Mouse (Mus musculus) cerebellum, adult (tissue): Measurements from ENCODE around the gene Ppp2r5a.

Source experiments
- ATAC-seq: cut with Nextera tagmentation; 2 replicates; pipeline ENCODE4 v1.9.2; 2017; ENCODE audit warnings: mild to moderate bottlenecking, moderate library complexity, mixed read lengths; ENCODE audit not compliant: insufficient number of reproducible peaks, low FRiP score, low TSS enrichment

Gene Ppp2r5a

DNA sequence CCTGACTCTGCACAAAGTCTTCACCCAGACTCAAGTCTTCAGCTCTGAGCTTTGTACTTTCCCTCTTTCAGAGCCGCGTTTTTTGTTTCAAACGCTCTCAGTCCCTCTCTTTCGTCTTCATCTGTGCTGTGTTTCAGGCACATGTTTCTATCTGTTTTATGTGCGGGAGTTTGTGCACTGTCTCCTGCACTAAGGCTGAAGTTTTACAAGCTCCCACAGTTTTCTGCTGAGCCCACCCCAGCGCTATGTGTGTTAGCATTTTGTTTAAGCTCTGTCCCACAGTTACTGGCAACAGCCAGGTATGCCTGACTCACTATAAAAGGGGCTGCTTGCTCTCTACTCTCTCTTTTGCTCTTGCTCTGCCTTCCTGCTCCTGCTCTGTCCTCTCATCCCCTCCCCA lies 16.3 kb upstream of the Ppp2r5a start:
- ATAC-seq = no peak

DNA sequence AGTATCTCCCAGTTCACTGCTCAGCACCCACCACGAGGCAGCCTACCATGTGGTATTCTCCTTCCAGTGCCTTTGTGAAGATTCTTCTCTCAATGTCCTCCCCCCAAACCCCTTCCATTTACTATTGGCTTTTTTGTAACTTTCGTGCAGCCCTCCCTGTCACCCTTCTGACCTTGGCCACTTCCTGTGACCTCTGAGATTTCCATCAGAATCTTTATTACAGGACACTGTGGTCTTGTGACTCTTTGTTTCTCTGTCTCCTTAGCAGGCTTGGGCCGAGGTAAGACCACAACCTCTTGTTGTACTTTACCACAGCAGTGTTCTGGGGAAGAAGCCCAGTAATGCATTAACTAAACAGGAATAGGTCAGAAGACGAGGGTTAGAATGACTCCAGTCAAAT lies 15.9 kb upstream of the Ppp2r5a start:
- ATAC-seq = no peak

GRCm38 (mm10) chr1:191417111-191417510 lies 14.0 kb upstream of the Ppp2r5a start:
- no peak for ATAC-seq

DNA sequence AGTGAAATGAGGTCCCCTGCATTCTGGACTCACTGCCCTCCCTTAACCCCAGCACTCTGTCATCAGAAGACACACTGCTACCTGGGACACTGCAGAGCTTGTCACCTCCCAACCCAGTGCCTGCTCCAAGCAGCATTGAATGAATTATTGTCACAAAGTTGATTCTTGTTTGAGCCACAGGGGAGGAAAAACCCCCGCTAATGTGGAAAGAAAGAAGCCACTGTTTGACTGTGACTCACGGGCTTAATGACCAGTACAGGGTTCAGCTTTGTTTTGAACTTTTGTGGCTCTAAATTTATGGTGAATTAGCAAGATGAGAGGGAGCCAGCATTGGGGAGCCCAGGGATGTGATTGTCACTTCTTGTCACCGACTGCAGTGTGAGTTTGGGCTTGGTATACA lies 13.5 kb upstream of the Ppp2r5a start:
- ATAC-seq = no peak

DNA sequence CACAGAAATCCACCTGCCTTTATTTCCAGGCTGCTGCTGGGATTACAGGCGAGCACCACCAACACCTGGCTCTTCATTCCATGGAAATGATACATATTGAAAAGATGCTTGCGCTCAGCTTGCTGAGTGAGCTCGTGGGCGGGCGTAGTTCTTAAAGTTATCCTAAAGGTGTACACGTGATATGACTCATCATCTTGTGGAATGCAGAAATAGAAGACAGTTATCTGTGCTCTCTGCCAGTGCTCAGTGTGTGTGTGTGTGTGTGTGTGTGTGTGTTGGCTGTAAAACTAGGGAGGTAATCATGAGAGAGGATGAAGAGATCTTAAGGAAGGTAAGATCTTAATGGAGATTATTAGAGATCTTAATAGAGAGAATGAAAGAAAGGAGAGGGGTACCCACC lies 11.4 kb upstream of the Ppp2r5a start:
- ATAC-seq = no peak

DNA sequence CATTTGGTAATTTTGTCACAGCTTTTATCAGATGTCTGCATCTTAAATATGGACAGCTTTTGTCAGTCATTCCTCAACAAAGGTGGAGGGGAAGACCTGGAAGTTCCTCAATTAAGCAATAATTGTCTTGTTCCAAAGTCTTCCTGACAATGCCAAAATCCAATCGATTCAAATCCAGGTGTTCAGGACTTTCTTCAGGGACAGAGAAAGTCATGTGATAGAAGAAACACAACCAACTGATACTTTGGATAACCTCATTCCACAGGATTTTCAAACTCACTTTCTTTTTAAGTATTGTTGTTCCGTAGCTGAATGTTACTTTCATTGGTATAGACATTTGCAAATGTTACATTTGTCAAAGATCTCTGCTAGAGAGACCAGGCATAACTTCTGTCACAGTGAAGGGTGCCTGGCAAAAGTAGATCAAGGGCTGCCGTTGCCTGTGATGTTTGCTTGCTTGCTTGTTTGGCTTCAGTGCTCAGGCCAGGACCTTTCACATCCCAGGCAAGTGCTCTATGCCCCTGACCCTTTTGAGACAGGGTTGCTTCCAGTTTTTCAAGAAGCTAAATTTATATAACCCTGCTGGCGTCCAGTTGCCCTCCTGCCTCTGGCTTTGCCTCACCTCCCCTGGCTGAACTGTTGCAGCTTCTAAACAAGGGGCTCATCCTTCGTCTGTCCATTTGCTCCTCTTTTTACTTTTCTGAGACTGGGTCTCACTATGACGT lies 10.8 kb upstream of the Ppp2r5a start:
- ATAC-seq = no peak

DNA sequence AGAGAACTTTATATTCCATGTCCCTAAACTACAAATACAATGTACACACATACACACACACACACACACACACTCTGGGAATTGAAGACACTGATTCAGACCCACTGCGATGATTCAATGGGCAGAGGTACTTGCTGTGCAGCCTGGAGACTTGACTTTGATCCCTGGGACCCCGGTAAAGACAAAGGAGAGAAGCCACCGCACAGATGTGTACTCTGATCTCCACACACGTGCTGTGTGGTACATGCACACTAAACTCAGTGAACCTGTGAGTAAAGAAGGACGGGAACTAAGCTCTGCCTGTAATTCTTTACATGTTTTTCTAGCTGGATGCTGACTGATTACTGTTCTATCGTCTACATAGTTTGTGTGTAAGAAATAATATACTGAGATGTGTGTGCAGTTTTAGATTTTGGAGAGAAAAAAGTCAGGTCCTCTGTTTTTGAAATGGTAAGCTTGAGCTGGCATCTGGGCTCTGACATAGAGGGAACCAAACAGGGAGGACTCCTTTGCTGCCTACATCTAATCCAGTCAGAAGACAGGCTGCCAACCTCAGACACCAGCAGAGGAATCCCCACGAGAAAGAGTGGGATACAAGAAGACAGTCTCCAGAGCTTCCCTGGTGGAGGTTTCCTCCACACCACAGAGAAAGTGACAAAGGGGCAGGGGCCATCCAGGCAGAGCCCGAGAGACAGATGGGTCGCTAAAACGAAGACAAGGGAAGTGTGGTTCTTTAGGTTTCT lies 7.4 kb upstream of the Ppp2r5a start:
- ATAC-seq = no peak

DNA sequence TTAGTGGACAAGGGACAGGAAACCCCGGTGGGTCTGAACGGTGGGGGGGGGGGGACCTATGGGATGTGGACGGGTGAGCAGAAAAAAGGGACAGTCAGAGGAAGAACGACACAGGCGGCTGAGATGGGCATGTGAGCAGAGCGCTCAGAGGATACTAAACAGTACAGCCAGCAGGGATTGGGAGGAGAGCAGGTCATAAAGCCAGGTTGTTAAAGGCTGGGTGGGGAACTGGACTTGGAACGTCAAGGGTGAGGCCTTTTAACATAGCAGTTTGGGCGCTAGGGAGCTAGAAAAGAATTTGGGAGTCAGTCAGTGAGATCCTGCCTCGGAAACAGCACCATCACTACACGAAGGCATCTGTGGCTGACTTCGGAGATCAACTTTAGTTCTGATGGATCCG lies 4.2 kb upstream of the Ppp2r5a start:
- ATAC-seq = no peak

DNA sequence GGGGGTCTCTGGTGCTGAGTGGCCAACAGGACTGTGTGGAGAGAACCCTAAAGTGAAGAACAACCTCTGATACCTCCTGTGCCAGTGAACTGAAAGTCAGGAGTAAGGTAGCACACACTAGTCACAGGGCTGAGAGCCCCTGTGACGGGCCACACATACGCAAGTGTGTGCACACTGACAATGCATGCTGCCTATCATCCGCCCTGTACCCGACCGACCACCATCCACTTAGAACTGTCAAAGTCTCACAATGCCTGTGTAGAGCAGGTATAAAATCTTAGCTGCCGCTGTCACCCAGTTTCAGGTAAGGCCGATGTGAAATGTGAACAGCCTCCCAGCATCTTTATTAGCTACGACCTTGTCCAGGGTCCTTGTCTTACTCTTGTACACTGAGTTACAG lies 3.4 kb upstream of the Ppp2r5a start:
- ATAC-seq = no peak

GRCm38 (mm10) chr1:191404721-191405329 lies 1.8 kb upstream of the Ppp2r5a start:
- no peak for ATAC-seq

GRCm38 (mm10) chr1:191404301-191404700 lies 1.2 kb upstream of the Ppp2r5a start:
- no peak for ATAC-seq

- ATAC-seq = no peak
Measured at GRCm38 (mm10) chr1:191402506-191402905, 566 bp downstream of the Ppp2r5a start.

DNA sequence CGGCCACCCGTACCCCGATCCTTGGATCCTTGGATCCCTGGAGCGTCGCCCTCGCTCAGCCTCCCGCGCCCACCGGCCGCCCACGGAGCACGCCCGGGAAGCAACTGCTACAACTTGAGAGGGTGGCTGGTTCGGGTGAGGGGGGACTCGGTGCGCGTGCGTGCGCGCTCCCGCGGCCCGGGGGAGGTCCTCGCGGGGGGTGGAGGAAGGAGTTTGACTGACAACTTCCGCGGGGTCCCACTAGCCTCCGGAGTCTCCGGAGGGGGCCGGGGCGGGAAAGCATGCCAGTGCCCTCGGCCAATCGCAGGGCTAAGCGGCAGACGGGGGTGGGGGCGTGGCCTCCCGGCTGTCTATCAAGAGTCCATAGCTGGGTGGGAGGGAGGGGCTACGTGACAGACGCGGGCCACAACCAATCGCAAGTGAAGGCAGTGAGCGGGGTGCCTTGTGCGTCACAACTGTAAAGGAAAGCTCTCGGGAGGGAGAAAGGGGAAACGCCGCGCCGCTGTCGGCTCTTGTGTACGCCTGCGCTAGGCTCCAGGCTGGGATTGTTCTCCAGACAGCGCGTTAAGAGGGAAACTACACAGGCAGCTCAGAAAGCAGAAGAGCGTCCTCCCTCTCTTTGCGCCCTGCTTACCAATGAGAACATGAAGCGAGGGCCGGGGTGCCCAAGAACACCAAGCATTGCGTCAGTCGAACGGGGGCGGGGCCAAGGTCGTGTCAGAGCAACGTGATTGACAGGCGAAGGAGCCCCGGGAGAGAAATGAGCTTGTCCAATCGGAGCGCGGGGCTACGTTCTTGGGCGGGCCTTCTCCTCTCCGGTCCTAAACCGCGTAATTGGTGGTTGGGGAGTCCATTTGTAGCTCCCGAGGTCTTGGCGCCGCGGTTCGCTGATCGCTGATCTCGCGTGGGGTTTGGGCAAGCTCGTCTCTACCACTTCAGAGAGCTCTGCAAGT lies 5.9 kb downstream of the Ppp2r5a start:
- ATAC-seq = peak; percentile 94

DNA sequence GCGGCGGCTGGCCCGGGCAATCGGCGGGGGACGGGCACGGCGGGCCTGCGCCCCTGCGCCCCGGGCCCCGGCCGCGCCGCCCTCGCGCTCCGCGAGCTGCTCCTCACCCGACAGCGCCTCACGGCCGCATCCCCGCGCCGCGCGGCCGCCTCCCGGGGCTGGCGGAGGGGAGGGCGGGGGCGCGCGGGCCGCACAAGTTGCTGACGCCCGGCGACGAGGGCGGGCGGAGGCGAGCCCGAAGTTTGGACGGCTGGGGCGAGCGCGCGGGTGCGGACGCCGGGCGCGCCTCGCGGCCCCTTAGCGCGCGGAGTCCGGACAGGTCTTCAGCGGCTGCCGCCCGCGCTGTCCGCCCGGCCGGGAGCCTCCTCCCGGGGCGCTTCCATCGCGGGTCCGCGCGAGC lies 6.6 kb downstream of the Ppp2r5a start:
- peak; percentile 32 for ATAC-seq

GRCm38 (mm10) chr1:191395871-191396433 lies 7.1 kb downstream of the Ppp2r5a start:
- ATAC-seq = no peak

- no peak for ATAC-seq
Measured at GRCm38 (mm10) chr1:191395200-191395599, 7.9 kb downstream of the Ppp2r5a start.

- ATAC-seq = no peak
Measured at GRCm38 (mm10) chr1:191394126-191394525, 8.9 kb downstream of the Ppp2r5a start.

GRCm38 (mm10) chr1:191393536-191393935 lies 9.5 kb downstream of the Ppp2r5a start:
- no peak for ATAC-seq

- ATAC-seq = 0 out of 2 replicates have a peak, but pooled peaks have one; percentile 80
Measured at GRCm38 (mm10) chr1:191391311-191391710, 11.8 kb downstream of the Ppp2r5a start.

DNA sequence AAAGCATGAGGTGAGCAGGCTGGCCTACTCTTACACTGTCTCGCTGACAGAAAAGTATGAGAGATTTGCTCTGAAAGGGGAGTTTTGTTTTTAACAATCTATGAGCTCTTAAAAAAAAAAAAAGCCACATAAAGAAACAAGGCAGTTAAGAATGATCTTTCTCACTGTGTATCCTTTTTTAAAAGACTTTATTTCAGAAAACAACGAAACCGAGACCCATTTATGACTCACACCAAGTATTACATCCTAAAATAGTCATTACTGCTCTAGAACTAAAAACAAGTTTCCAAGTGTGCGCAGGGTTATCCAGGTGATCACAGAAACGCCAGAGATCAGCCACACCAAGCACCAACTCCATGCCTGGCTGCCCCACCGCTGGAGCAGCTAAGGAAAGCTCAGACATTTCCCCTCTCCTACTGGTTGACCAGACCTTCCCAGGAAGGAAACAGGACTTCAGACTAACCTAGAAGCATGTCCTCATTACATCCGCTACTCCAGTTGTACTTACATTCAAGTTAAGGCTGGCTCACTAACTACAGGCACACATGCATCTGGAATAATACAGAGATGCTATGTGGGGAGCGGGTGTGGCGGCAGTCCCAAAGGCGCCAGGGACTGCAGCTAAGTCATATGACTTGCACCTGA lies 18.2 kb downstream of the Ppp2r5a start:
- ATAC-seq = no peak
